13 mouse cellular contexts compared by ENCODE assay signal in genomic region chr4:136793320-136793719, GRCm38 (mm10). TPM values are rescaled to one million over a fixed set of nuclear protein-coding genes. Genes with fewer than 3 reads are reported as not detected.
DNase-seq lines count a peak whose midpoint lies in the region; ATAC-seq and TF ChIP-seq lines count a peak whose summit lies in the region.
"Had no signal": no experiment of that assay in that cellular context is flagged by ENCODE, and none has a peak within 500 bp of the region (broad histone marks: within the 10 kb centered on the region; RNA-seq: fewer than 3 reads in every experiment).

No protein-coding gene starts in this region.

- no peaks in the 10 kb centered on the region for H3K9me3 ChIP-seq in forebrain, embryonic 16.5 days (ENCODE audit: control insufficient read depth, low read length)
- no peaks in the 10 kb centered on the region for H3K9me3 ChIP-seq in neural tube, embryonic 14.5 days (ENCODE audit: control insufficient read depth, low read length)
- H3K9me3 ChIP-seq: embryonic facial prominence, embryonic 12.5 days had no signal

- peak; percentile 50 for DNase-seq in cerebellum, adult 8-10 months
- DNase-seq in layer of hippocampus, adult 9-11 months, result peak; percentile 88
- DNase-seq in thymus, postnatal 25 days, result no peak
- DNase-seq in heart, adult 2 months, result no peak
- no peak for DNase-seq in thymus, postnatal 0 days (ENCODE audit: low spot score)
- DNase-seq in spleen, adult 18-20 months, result no peak
- DNase-seq: adrenal gland, postnatal 14 days; kidney, adult 9 months; lung, adult 2 months had no signal

- no peak overlapping the region for H3K4me3 ChIP-seq in forebrain, embryonic 16.5 days (replicated peaks; ENCODE audit: low read length)
- H3K4me3 ChIP-seq in neural tube, embryonic 14.5 days (ENCODE audit: low read depth, low read length), result no peak overlapping the region
- H3K4me3 ChIP-seq in heart, adult 2 months, result no peak overlapping the region
- H3K4me3 ChIP-seq: embryonic facial prominence, embryonic 12.5 days had no signal

- no peak overlapping the region for H3K9ac ChIP-seq in forebrain, embryonic 16.5 days (replicated peaks; ENCODE audit: low read depth, low read length)
- 0 out of 2 replicates have a peak overlapping the region, but pooled peaks have one; percentile 32 for H3K9ac ChIP-seq in neural tube, embryonic 14.5 days (replicated peaks; ENCODE audit: low read depth, low read length)
- H3K9ac ChIP-seq in heart, adult 2 months (ENCODE audit: low read depth, low read length), result no peak overlapping the region
- H3K9ac ChIP-seq: embryonic facial prominence, embryonic 12.5 days had no signal

- H3K4me2 ChIP-seq in forebrain, embryonic 16.5 days (ENCODE audit: low read length), result no peak overlapping the region
- H3K4me2 ChIP-seq in neural tube, embryonic 14.5 days (ENCODE audit: low read depth, low read length), result no peak overlapping the region
- H3K4me2 ChIP-seq: embryonic facial prominence, embryonic 12.5 days; heart, embryonic 11.5 days had no signal

- peak overlapping the region; percentile 46; the same call in 1 of the 2 replicates for H3K27ac ChIP-seq in forebrain, embryonic 16.5 days (ENCODE audit: low read length)
- peak overlapping the region; percentile 64; the same call in 1 of the 2 replicates for H3K27ac ChIP-seq in neural tube, embryonic 14.5 days (ENCODE audit: low read depth, low read length)
- H3K27ac ChIP-seq in heart, adult 2 months, result no peak overlapping the region
- H3K27ac ChIP-seq: embryonic facial prominence, embryonic 12.5 days had no signal

- no peaks in the 10 kb centered on the region for H3K36me3 ChIP-seq in forebrain, embryonic 16.5 days (ENCODE audit: control insufficient read depth, insufficient read depth)
- no peaks in the 10 kb centered on the region for H3K36me3 ChIP-seq in neural tube, embryonic 14.5 days (ENCODE audit: control insufficient read depth, insufficient read depth, low read length)
- no peaks in the 10 kb centered on the region for H3K36me3 ChIP-seq in heart, adult 2 months (ENCODE audit: control insufficient read depth, insufficient read depth, low read length)

- peak; percentile 87 for ATAC-seq in forebrain, embryonic 16.5 days
- peak; percentile 59; the same call in 1 of the 2 replicates for ATAC-seq in neural tube, embryonic 14.5 days (ENCODE audit: low read depth)

- intact Hi-C loops in heart, adult 2 months (cut with DNase I), result no loop called here

- H3K4me1 ChIP-seq in forebrain, embryonic 16.5 days (replicated peaks; ENCODE audit: control insufficient read depth, insufficient read depth, low read length), result peaks cover 25% of the 10 kb centered on the region
- peaks cover 23% of the 10 kb centered on the region for H3K4me1 ChIP-seq in neural tube, embryonic 14.5 days (ENCODE audit: control insufficient read depth, insufficient read depth, low read length)
- H3K4me1 ChIP-seq in heart, adult 2 months (ENCODE audit: control insufficient read depth, insufficient read depth, low read length), result peaks cover 5% of the 10 kb centered on the region

- TF ChIP-seq POLR2A in heart, adult 2 months (IDR thresholded peaks at IDR 0.05; ENCODE audit: insufficient read depth, low read depth, low read length), result no peak

- H3K27me3 ChIP-seq in forebrain, embryonic 16.5 days (replicated peaks; ENCODE audit: control insufficient read depth, insufficient read depth, low read length), result no peaks in the 10 kb centered on the region
- no peaks in the 10 kb centered on the region for H3K27me3 ChIP-seq in neural tube, embryonic 14.5 days (ENCODE audit: control insufficient read depth, insufficient read depth, low read length)
- no peaks in the 10 kb centered on the region for H3K27me3 ChIP-seq in heart, adult 2 months (ENCODE audit: control insufficient read depth, insufficient read depth, low read length)
- H3K27me3 ChIP-seq: embryonic facial prominence, embryonic 12.5 days had no signal

- 43% methylated on average over 11 of the region's 11 CpGs for WGBS in forebrain, embryonic 16.5 days
- WGBS in neural tube, embryonic 14.5 days, result 47% methylated on average over 11 of the region's 11 CpGs
- 87% methylated on average over 11 of the region's 11 CpGs for WGBS in heart, adult 2 months

- no peak for TF ChIP-seq EP300 in heart, adult 2 months (IDR thresholded peaks at IDR 0.05; ENCODE audit: insufficient read depth, low read depth, low read length)

- H3K79me2 ChIP-seq in heart, adult 2 months (replicated peaks; ENCODE audit: control insufficient read depth, insufficient read depth, low read length), result no peaks in the 10 kb centered on the region

- no peak for TF ChIP-seq CTCF in heart, adult 2 months (IDR thresholded peaks at IDR 0.05)

RNA-seq across cellular contexts. Expression of gene Ephb2, which starts 42.5 kb away (rescaled TPM):
- polyA plus RNA-seq in forebrain, embryonic 16.5 days (2015; fragmentation: Nextera tagmentation; extraction: Ambion mirVana), result 12.3 and 13.1 TPM in 2 replicates
- 19.6 and 24.7 TPM in 2 replicates for polyA plus RNA-seq in neural tube, embryonic 14.5 days (2014; fragmentation: Nextera tagmentation; extraction: Ambion mirVana)
- under 1 TPM; 0.73 to 0.77 TPM for total RNA-seq in heart, adult 2 months (2021)
- polyA plus RNA-seq in heart, adult 2 months (2012; rRNA removed), result 0.96 and 1.2 TPM in 2 replicates
- polyA plus RNA-seq in thymus, postnatal 0 days (2015; fragmentation: Nextera tagmentation; extraction: Ambion mirVana), result 2.6 and 3.3 TPM in 2 replicates

Comparison
In these comparisons a context has a peak if more than half of its experiments do, and no peak if none do; other contexts are left out.
1. DNase-seq: peak in cerebellum, adult 8-10 months (single experiment) and layer of hippocampus, adult 9-11 months (single experiment); none in thymus, postnatal 25 days (single experiment), heart, adult 2 months (0 of 2), thymus, postnatal 0 days (single experiment) and spleen, adult 18-20 months (0 of 2).